Mouse (Mus musculus) gastrocnemius, adult 8-10 months (tissue): Measurements from ENCODE around the gene Acaca. TPM values are rescaled to one million over a fixed set of nuclear protein-coding genes. Genes with fewer than 3 reads are reported as not detected.
"Not testable (repeated sequence)": the region's sequence is repeated elsewhere in the genome, so short reads cannot be mapped to it uniquely, and the experiment has no call there.

Experiments used
- DNase-seq, 2 experiments: peaks; one replicate each; pipeline ENCODE4 v3.0.0; 2022; ENCODE audit warnings: low spot score in 2 of 2
- total RNA-seq, 4 experiments: library from RNA; stranded (reverse); gene quantifications; 2 replicates each; pipeline ENCODE4 v1.2.4; 2022

Gene Acaca
- total RNA-seq, 4 experiments from 2014 or later = 12.2 to 16.7 (median 15.6) TPM

DNA sequence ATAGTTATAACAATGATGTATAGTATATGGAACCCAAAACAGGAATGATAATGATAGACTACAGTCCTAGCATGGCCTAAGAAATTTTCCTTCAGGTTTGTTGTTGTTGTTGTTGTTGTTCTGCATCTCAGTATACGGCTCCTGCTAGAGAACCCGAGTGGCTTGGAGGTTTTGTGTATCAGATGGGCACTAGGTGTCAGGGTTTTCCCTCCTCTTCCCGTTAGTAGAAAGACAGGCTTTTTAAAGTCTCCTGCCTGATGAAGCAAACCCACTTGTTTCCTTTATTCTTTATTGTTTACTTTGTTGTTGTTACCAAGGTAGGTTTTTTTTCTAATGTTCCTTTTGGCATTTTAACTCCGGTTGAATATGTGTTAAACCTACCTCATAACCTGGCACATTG, 197.6 kb downstream of the Acaca start:
- DNase-seq = no peak

DNA sequence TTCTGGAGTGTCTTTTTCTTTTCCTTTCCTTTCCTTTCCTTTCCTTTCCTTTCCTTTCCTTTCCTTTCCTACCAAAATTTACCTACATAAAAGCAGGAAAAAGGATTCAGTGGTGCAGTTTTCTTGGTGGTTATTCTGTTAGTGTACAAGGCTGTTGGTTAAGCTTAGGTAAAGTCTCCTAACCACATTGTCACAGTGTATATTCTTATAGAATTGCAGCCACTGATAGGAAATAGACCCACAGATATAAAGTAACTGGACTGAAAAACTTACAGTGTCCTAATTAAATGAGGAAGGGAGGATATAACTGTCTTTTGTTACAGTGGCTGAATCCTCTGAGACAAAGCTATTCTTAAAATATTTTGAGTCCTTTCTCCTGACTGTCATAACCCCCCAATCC, 202.9 kb downstream of the Acaca start:
- DNase-seq = no peak

DNA sequence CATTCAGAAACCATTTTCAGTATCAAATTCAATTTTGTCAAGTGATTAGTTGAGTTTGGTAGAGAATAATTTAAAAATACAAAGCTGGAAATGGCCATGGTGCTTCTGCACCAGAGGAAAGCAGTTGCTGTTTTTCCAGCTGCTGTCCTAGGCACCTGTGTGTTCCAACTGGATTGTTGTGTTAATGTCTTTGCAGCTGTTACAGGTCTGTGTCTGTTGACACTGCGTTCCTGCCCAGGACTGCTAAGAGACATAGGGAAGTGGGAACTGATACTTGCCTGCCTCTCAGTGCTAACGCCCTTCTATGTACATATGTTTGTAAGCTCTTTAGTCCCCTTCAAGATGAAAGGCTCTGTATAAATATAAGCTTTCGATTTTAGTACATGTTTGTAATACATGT, 203.4 kb downstream of the Acaca start:
- no peak for DNase-seq

DNA sequence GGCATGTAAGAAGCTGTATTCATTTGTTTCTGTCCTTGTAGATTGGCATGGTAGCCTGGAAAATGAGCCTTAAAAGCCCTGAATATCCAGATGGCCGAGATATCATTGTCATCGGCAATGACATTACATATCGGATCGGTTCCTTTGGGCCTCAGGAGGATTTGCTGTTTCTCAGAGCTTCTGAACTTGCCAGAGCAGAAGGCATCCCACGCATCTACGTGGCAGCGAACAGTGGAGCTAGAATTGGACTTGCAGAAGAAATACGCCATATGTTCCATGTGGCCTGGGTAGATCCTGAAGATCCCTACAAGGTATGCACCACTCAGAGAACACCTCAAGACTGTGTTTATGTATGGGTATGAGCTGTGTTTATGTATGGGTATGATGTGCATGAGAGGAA, 208.8 kb downstream of the Acaca start:
- DNase-seq = not testable (repeated sequence)

DNA sequence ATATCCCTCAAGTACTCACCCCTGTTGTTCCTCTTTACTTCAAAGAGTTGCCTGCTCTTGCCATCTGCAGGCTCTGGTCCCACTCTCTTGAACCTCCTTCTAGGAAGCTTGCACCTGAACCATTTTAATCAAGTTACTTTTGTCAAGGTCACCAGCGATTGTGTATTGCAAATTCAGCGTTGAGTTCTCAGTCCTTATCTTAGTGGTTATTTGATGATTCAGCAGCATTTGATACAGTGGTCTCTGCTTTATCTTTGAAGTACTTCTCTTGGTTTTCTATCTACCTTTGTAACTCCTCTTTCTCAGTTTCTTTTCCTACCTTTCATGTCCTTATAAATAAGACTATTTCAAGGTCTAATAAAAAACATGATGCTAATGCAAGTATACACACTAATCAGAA, 211.2 kb downstream of the Acaca start:
- DNase-seq = no peak

DNA sequence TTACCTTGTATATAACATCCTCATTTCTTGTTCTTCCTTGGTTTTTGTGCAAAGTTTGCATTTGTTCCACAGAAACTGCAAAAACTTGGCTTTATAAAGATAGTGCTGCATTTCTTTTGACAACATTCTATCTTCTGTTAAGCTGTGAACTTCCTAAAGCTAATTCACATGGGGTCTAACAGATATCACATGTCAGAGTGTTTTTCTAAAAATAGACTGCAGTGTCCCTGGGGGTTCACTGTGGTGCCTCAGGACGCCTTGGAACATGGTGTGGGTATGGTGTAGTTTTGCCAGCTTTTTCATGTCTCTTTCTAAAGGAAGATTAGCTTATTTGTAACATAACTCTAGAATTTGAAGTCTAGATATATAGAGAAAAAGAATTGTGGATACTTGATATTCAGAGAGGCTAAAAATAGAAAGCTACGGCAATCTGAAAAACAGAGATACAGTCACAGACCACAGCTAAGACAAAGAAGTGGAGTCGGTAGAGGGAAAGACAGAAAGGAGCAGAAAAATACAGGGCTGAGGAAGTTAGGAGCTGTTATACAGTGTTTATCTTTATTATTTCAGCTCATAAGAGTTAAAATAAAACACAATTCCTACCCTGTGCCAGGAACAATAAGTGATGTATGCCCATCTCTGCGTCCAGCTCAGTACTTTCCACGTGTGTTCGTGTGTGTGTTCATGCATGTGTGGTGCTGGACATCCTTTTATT, 215.2 kb downstream of the Acaca start:
- DNase-seq = no peak

DNA sequence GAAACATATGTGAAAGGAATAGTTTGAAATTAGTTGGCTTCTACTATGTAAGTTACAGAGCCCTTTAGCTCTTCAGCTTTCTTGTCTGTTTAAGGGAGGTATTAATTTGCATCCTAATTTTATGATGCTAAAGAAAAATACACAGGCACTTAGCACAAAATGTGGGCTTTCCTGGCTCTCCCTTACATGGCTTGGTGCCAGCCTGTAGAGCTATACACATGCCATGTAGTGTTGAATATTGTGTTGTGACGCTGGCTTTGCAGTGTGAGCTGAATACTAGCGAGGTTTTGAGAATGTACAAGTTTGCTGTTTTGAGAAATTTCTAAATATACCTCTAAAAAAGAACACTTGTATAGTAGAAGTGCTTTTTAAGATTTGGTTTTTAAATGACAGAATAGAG, 218.3 kb downstream of the Acaca start:
- no peak for DNase-seq

DNA sequence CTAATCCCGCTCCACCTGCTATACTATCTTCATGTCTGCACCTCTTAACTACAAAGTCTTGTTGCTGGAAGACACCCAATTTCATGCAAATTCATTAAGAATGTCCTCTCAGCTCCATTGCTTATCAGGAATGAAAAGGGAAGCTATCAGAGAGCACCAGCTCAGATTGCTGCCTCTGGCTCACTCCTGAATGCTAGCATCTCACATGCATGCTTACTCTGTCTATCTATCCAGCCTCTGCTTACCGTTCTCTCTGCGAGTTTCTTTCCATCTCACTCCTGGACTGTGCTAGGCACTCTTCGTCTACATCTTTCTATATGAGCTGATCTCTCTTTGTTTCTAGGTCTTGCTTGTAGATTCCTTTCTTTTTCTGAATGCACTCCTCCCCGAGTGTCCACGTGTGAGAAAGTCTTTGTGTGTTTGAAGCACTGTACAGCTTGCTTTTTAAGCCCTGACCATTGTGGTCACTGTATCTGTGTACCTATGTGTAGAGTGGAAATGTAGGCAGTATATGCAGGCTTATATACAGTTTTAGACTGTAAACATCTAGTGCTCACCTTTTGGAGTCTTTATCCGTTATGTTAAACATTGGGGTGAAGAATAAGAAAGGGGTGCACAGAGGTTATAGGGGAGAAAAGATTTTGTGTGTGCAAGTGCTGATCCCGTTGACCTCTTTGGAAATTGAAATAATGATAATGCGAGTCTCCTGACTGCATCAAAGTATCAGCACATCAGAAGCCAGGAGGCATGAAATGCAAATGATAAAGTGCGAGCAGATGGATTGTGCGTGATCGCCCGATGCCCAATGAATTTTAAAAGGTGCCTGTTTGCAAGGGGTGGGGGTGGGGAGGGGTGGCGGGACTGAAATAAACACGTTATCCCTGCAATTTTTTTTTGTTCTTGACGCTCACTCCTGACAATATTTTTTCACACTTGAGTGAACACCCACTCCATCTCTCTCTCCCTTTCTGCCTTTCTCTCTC, 219.7 kb downstream of the Acaca start:
- no peak for DNase-seq

DNA sequence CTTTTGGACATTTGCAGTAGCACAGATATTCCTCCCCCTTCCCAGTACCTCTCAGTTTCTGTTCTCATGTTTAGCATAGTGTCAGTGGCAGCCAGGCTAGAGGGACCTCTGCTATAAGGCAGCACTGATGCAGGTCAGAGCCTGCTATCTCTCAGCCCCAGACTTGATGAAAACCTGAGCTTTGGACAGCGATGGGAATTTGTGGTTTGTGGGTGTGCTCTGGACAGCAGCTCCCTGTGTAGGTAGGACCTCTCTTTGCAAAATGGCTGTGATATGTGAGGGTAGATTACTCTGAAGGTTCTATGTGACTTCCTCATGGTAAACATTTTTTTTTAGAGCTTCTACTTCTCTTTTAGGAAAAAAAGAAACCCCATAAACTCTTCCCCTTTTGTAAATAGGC, 221.7 kb downstream of the Acaca start:
- DNase-seq = no peak

DNA sequence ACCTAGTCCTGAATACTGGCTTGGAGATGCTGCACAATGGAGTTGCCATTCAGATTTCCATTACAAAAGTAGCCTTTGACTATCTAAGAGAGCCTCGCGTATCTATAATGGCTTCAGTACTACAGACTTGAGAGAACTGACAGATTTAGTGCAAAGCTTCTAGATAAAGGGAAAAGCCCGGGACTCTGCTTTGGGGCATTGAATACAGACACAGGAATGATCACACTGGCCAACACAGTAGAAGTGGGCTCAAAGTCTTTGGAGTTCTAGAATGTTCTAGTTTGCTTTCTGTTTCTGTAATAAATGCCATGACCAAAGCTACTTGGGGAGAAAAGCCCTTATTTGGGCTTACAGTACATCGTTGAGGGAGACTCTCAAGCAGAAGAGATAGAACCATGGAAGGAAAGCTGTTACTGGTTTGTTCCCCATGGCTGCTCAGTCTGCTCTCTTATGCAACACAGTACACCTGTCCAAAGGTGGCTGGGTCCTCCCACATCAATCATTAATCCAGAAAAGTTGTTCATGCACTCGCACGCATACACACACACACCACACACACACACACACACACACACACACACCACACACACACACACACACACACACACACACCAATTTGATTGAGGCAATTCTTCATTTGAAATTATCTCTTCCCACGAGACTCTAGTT, 223.7 kb downstream of the Acaca start:
- DNase-seq = no peak

DNA sequence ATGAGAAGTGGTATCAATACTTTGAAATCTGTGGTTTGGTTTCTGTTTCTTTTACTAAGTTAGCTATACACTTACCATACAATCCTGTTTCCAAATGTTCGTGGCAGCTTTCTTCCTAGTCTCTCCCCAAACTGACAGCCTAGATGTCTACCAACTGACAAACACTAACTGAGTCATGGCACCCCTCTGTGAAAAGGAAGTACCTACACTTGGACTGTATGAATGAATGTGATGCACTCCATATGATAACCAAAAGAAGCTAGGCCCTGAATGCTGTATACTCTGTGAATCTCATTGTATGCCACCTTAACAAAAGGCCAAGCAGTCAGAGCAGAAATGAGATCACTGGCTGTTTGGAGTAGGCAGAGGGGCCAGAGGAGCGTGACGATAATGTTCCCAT, 227.8 kb downstream of the Acaca start:
- no peak for DNase-seq

DNA sequence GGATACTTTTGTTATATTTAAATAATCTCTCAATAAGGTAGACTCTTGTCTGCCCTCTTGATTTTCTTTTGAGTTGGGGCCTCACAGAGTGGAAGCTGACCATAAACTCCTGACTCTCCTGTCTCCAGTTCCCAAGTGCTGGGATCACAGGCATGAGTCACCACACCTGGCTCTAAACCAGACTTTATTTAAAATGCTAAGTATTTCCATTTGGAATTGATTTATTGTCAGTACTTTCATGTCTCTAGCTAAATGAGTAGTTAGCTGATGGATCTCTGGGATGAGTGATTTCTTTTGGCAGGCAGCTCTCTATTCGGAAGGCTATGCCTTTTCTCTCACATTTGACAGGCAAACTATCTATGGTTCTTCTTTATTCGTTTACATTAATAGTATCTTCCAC, 228.3 kb downstream of the Acaca start:
- no peak for DNase-seq

DNA sequence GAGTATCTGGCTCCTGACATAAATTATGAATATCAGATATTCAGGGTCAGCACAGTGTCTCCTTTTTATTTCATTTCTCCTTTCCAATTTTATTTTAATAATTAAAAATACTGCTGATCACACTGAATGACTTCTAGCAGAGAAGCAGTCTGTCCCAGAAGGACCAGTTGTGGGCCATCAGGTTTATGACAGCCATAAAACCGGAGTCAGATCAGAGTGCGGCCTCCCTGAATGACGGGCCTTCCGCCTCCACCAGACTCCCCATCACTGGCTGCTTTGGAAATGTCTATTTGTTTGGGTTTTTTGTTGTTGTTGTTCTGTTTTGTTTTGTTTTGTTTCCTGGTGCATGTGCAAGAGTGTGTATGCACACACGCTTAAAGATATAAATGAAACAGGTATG, 232.1 kb downstream of the Acaca start:
- DNase-seq = no peak

DNA sequence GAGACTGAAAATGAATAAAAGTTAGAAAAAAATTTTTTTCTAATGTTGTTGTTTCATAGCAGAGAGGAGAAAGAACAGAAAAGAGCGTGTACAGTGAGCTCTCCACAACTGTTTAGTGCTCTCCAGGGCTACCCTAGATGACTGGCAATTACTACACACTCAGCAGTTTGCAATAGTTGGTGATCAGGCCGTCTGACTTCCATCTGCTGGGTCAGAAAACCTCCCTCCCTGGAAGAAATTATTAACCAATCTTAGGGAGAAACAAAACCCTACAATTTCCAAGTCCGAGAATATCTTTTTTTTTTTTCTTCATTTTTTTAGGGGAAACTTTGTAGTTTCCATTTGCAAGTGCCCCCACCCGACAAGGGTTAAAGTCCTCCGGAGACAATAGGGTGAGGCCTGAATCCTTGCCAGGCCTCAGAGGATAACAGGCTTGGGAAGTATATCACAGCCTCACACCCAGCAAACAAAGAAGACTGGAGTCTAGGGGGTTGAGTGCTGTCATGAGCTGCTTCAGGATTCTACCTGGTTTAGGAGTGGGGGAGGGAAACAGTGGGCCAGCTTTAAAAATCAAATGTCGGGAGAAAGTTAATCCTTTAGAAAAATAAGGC, 233.3 kb downstream of the Acaca start:
- DNase-seq = no peak

DNA sequence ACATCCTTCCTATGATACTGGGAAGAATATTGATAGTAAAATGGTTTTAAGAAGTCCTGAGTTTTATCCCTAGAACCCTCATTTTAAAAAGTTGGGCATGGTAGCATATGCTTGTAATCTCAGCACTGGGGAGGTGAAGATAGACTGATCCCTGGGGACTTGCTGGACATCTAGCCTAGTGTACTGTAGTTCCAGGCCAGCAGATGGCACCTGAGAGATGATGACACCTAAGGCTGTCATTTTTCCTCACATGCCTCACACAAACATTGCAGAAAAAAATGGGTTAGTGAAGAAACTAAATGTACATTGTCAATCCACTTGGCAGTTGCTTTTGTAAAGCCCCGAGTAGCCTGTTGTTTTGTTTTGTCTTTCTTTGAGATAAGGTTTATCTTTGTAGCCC, 235.8 kb downstream of the Acaca start:
- no peak for DNase-seq

DNA sequence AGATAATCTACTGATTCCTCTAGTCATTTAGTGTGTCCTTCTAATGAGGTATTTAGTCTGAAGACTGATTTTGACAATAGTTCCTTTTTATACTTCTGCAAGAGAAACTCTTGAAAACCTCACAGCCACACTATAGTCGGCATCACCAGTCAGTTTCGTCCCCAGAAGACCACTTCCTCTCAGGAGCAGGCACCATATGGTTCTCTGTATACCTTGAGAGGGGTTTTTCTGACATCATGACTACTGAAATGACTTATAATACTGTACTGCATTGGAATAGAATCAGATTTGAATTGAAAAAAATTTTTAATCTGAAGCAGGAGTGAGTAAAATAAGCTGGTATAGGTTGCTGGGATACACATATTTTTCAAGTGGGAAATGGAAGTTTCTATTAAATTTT, 239.4 kb downstream of the Acaca start:
- DNase-seq = no peak

DNA sequence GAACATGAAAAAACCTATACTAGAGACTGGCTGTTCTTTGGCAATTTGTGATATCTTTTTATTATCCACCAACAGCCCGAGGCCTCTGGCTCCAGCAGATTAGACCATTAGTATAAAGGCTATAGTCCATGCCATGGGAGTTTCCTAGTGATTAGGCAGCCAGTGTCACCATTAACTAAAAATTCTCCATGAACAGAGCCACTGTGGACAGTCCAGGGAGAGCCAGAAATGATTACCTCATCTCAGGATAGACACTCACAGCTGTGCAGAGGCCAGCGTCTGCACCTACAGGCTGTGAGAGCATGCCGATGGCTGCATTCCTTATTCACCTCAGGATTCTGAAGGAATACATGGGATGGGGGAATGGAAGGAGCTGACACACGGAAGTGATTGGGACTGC, 243.7 kb downstream of the Acaca start:
- no peak for DNase-seq

DNA sequence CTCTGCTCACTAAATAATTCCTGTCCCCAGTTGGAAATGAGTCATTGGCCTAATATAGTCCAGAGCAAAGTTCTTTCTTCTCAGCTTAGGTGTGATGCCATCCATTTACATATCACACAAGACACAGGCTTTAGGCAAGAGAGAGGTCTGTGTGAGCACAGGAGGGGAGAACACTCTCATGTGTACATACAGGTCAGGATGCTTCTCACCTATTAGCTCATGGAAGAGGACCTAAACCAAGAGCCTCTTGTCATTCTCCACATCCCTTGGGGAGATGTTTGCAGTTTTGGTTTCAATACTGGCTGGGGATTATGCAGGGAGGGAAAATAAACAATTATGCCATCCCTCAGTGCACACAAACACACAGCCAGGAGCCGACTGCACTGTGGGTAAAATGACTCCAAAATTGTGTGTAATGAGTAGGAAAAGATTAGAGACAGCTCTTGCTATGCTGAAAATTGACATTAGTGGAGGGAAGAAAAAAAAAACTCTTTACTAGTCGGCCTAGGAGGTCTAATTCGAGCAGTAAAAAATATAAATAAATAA, 246.6 kb downstream of the Acaca start:
- no peak for DNase-seq

DNA sequence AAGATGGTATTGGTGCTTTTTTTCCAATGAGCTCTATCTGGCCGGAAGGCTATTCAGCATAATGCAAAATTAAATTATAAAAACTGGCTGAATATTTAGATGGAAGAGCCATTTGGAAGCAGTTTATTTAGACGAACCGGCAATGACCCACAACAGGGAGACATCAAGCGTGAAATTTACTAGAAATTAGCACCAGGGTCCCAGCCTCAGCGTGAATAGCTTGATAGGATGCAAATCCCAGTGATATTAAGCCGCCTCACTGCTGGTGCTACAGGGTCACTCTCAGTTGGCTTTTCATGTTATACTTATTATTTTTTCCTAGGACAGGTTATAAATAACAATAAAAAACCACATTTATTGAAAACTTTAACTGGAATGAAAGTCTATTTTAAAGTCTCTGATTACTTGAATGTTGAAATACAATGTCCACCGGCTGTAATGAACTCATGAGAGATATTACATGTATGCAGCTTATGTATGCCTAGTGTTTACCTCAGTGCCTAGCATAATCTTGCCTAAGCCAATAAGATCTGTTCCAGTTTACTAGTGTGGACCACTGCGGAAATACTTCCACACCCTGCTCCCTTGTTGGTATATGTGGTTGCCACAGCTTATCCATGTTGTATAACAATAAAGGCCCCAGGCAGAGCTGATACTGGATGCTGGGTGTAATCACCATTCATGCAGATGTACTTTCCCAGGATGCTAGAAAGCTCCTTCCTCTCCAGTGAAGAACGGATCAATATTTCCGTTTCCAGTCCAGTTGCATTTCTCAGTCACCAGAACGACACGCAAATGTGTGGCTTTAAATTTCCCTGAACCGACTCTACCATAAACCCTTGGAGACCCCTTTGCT, 247.3 kb downstream of the Acaca start:
- DNase-seq = no peak

DNA sequence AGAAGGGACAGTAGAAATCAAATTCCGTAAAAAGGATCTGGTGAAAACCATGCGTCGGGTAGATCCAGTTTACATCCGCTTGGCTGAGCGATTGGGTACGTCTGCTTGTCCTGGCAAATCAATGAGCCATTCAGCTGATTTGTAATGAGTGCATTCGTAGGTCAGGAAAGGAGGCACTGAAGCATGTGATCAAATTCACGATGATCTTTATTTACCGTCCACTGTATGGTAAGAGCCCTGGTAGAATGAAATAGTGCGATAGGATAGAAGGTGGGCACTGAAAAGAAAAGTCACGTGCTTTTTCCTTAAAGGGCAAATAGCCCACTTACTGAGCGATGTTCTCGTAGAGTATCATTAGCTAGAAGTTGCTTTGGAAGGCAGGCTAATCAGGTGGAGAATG, 253.0 kb downstream of the Acaca start:
- DNase-seq = no peak

DNA sequence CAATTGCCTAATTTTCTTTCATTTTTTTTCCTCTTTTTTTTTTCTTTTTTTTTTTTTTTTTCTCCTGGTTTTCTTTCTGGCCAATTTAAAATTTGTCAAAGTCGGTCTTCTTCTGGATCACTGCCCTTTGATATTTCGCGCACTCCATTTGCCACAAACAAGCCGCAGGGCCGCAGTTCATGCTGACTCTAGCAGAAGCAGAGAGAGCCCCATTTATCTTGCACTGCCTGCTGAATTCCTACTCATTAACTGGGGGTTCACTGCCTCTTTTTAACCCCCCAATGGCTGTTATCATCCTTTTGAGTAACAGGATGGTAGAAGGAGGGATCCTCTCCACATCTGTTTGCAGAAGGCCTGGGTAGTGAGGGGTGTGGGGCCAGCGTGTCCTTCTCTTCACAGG, 254.4 kb downstream of the Acaca start:
- DNase-seq = no peak
